Mouse (Mus musculus) lung, postnatal 0 days (tissue): ENCODE measurements around the gene Rbfox2.

Experiments used
- CTCF ChIP-seq: IDR thresholded peaks from 2 replicates; pipeline ENCODE4 v1.5.1; 2016; ENCODE audit warnings: antibody characterized with exemption, mild to moderate bottlenecking
- EP300 ChIP-seq: IDR thresholded peaks from 2 replicates; pipeline ENCODE4 v1.6.1; 2016; ENCODE audit warnings: antibody characterized with exemption, mild to moderate bottlenecking, control low read depth

- TF ChIP-seq CTCF, result no peak
- TF ChIP-seq EP300, result no peak
Measured at GRCm38 (mm10) chr15:77264314-77264713, 42.5 kb downstream of the Rbfox2 start.
